Mouse (Mus musculus): ENCODE data around the gene Prdm2.
A peak's percentile ranks its signal among the peaks of the same experiment; 100 is the strongest.

Gene Prdm2

GRCm38 (mm10) chr4:143212341-143213174, at the start of gene Prdm2:
Gene Prdm2 (minus strand): TSS chr4:143212995.
- DNase-seq (ENCODE audit: low spot score) = peak; percentile 68

DNA sequence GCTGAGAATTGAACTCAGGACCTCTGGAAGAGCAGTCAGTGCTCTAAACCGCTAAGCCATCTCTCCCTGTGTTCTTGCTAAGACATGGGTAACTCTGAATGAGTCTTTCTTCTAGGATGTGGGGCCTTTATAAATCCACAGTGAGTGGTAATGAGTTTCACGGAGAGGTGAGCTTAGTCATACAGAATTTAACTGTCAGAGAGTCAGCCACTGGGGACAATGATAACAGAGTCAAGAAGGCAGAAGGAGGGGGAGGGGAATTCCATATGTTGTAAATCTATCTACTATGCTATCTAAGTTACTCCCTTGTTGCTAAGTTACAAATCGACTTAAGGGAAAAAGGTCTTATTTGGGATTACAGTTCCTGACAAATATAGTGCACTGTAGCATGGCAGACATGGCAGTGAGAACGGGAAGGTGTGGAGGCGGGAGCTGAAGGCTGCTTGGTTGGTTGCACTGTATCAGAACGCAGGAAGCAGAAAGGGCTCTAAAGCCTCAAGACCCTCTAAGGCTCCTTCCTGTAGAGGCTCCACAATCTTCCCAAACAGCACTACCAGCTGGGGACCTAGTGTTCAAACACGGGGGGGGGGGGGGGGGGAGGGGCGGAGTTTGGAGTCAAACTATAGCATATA, 47.0 kb upstream of the Prdm2 start:
- no peak for DNase-seq (ENCODE audit: low spot score)

- peak; percentile 63 for DNase-seq (ENCODE audit: low spot score)
Measured at GRCm38 (mm10) chr4:143258517-143258916, 45.7 kb upstream of the Prdm2 start.

- DNase-seq (ENCODE audit: low spot score) = no peak
Measured at GRCm38 (mm10) chr4:143257971-143258370, 45.2 kb upstream of the Prdm2 start.

- DNase-seq (ENCODE audit: low spot score) = no peak
Measured at GRCm38 (mm10) chr4:143255541-143255940, 42.7 kb upstream of the Prdm2 start.

- DNase-seq (ENCODE audit: low spot score) = no peak
Measured at GRCm38 (mm10) chr4:143253356-143253755, 40.6 kb upstream of the Prdm2 start.

- DNase-seq (ENCODE audit: low spot score) = no peak
Measured at GRCm38 (mm10) chr4:143248050-143248449, 35.3 kb upstream of the Prdm2 start.

- no peak for DNase-seq (ENCODE audit: low spot score)
Measured at GRCm38 (mm10) chr4:143241294-143241693, 28.5 kb upstream of the Prdm2 start.

- DNase-seq (ENCODE audit: low spot score) = no peak
Measured at GRCm38 (mm10) chr4:143239615-143240201, 26.9 kb upstream of the Prdm2 start.

GRCm38 (mm10) chr4:143239117-143239516, 26.3 kb upstream of the Prdm2 start:
- DNase-seq (ENCODE audit: low spot score) = no peak

GRCm38 (mm10) chr4:143238241-143239031, 25.6 kb upstream of the Prdm2 start:
- DNase-seq (ENCODE audit: low spot score) = peak; percentile 53

DNA sequence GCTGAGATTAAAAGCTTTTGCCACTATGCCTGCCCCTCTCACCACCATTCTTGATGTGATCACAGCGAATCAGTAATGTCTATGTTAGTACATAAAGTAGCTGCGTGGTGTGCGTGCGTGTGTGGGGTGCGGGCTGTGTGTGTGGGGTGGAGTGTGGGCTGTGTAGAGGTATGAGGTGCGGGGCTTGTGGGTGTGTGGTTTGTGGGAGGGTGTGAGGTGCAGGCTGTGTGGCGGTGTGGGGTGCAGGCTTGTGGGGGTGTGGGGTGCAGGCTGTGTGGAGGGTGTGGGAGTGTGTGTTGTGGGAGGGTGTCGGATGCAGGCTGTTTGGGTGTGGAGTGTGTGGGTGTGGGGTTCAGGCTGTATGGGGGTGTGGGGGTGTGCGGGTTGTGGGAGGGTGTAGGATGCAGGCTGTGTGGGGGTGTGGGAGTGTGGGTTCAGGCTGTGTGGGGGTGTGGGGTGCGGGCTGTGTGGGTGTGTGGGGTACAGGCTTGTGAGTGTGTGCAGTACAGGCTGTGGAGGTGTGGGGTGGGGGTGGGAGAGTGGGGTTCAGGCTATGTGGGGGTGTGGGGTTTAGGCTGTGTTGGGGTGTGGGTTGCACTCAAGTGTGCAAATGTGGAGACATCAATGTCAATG, 19.1 kb upstream of the Prdm2 start:
- no peak for DNase-seq (ENCODE audit: low spot score)

DNA sequence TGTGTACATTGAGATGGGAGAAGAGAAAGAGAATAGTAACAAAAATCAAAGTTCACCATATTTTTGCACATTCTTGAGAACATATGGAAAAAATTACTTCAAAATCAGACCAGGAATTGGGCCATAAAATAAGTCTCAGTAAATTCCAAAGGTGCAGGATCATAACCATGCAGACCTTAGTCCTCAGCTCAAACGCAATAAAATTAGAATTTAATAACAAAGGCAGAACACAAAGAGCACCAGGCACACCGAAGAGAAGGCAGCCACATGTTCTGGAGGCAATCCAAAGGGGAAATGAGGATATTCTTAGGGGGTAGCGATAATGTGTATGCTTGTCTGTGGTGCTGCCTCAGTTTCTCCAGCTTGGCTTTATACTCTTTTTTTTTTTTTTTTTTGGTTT, 18.3 kb upstream of the Prdm2 start:
- no peak for DNase-seq (ENCODE audit: low spot score)

DNA sequence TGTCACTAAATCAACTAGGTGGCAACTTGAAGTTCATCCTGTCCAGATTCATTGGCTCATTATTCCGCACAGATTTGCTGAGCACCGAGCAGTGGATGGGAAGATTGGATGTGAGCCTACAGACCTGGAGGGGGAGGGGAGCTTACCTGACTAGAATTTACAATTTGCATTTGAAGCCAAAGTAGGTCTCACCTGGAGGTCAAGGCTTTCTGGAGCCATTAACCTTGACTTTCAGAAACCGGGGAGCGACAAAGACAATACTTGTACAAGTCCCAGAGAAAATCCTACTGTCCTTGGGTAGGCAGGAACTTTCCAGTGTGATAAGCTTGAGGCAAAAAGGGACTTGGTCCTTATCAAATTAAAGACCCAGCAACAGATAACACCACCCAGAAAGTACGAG, 15.2 kb upstream of the Prdm2 start:
- no peak for DNase-seq (ENCODE audit: low spot score)

DNA sequence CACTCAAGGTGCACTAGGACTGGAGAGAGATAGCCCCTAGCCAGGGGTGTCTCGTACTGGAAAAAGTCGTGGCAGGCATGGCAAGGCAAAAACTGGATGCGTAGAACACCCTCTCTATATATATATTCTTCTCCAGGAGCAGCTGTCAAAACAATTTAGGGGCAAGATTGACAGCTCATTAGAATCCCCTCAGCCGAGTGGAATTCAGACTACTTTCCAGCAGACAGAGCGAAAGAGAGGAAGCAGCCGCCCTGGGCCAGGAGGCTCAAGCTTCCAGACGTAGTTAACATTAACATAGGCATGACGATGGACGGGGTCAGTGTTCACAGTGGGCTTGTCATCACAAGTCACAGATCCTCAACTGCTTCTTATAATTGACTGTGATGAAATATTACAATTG, 13.1 kb upstream of the Prdm2 start:
- no peak for DNase-seq (ENCODE audit: low spot score)

GRCm38 (mm10) chr4:143219316-143219751, 6.5 kb upstream of the Prdm2 start:
- no peak for DNase-seq (ENCODE audit: low spot score)

DNA sequence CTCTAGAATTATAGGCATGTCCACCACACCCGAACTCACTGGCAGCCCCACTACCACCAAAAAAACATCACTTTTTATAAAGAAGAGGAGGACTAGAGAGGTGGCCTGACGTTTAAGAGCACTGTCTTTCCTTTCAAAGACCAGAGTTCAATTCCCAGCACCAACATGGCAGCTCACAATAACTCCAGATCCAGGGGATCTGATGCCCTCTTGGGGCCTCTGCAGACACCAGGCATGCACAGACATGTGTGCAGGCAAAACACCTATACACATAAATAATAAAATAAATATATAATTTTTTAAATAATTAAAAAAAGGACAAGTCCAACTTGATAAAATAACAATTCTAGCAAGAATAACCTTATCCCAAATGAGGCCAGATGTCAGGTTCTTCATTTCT, 6.1 kb upstream of the Prdm2 start:
- DNase-seq (ENCODE audit: low spot score) = no peak

GRCm38 (mm10) chr4:143217189-143217588, 4.4 kb upstream of the Prdm2 start:
- DNase-seq (ENCODE audit: low spot score) = no peak

DNA sequence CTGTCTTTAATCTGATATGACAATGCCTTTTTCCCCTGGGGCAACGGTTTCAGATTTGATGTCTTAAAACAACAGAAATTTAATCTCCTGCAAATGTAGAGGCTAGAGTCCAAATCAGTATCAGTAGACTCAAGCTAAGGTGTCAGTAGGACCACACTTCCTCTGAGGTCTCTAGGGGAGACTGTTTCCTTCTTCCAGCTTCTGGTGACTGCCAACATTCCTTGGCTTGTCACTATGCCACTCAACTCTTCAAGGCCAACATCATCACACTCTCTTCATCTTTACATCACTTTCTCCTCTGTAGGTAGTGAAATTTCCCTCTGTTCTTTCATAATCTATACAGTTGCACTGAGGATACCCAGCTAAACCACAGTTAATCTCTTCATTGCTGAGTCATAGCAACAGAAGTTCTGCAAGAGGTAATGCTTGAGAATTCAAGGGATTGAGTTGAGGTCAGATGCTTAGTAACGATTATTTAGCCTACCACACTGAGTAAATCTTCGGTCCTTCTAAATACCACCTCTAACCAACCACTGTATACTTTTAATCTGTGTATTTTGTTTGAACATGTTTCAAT, 1.5 kb upstream of the Prdm2 start:
- DNase-seq (ENCODE audit: low spot score) = no peak

DNA sequence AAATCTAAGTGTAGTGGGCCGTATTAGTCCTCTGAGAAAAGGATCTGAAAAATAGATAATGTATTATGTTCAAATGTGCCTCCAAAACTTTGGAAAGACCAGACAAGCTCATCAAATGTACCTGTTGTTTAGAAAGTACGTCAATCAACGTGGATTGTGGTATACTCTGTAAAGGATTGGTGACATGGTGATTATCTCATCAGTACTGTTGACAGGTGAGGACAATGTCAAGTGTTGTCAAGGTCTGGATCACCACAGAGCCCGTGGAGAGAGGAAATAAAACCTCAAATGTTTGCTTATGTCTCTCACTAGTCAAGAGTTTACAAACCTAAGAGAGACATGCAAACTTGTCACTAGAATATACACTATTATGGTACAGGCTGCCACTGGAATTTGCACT, 776 bp upstream of the Prdm2 start:
- no peak for DNase-seq (ENCODE audit: low spot score)

- DNase-seq (ENCODE audit: low spot score) = no peak
Measured at GRCm38 (mm10) chr4:143213175-143213479, 332 bp upstream of the Prdm2 start.
